22 mouse cellular contexts compared by ENCODE assay signal in the genomic region with DNA sequence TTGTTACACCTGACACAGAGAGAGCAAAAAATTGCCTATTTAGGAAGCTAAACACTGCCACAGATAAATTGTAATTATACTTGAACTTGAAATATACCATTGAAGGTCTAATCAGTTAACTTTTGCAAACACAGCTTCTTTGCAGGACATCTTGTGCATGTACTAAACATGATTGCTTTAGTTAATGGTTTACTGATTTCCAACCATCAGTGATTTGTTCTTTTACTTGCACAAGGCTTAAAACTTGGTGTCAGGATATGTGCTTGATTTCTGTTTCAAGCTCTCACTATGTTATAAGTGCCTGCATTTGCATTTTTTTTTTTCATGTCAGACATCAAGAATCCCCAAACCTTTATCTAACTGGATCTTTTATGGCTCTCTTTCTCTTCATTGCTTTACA.
DNase-seq lines count a peak whose midpoint lies in the region; ATAC-seq and TF ChIP-seq lines count a peak whose summit lies in the region.
"Had no signal": no experiment of that assay in that cellular context is flagged by ENCODE, and none has a peak within 500 bp of the region (broad histone marks: within the 10 kb centered on the region; RNA-seq: fewer than 3 reads in every experiment).

No protein-coding gene starts in this region.

- TF ChIP-seq CTCF in intestine, postnatal 0 days (IDR thresholded peaks at IDR 0.05; ENCODE audit: low read depth) = no peak

- H3K27ac ChIP-seq in kidney, embryonic 14.5 days (ENCODE audit: low read depth, low read length) = no peak overlapping the region
- H3K27ac ChIP-seq in intestine, embryonic 15.5 days = no peak overlapping the region
- H3K27ac ChIP-seq in intestine, embryonic 16.5 days (ENCODE audit: low read length) = no peak overlapping the region
- H3K27ac ChIP-seq in intestine, postnatal 0 days (ENCODE audit: low read depth, low read length) = no peak overlapping the region
- no peak overlapping the region for H3K27ac ChIP-seq in forebrain, embryonic 14.5 days (ENCODE audit: low read depth, low read length)
- no peak overlapping the region for H3K27ac ChIP-seq in hindbrain, embryonic 12.5 days

- H3K4me1 ChIP-seq in kidney, embryonic 14.5 days (ENCODE audit: control insufficient read depth, insufficient read depth, low read length) = no peaks in the 10 kb centered on the region
- H3K4me1 ChIP-seq in intestine, embryonic 15.5 days (replicated peaks) = no peaks in the 10 kb centered on the region
- no peaks in the 10 kb centered on the region for H3K4me1 ChIP-seq in intestine, embryonic 16.5 days (ENCODE audit: control insufficient read depth, insufficient read depth, low read length)
- no peaks in the 10 kb centered on the region for H3K4me1 ChIP-seq in intestine, postnatal 0 days (replicated peaks; ENCODE audit: control insufficient read depth, insufficient read depth, low read length)
- no peaks in the 10 kb centered on the region for H3K4me1 ChIP-seq in forebrain, embryonic 14.5 days (ENCODE audit: control insufficient read depth, insufficient read depth, low read length)
- H3K4me1 ChIP-seq in hindbrain, embryonic 12.5 days = no peaks in the 10 kb centered on the region

- ATAC-seq in kidney, embryonic 14.5 days (ENCODE audit: low FRiP score, low TSS enrichment) = no peak
- peak; percentile 59; the same call in 1 of the 2 replicates for ATAC-seq in intestine, embryonic 15.5 days
- ATAC-seq in intestine, embryonic 16.5 days = peak; percentile 69
- ATAC-seq in intestine, postnatal 0 days = peak; percentile 43; the same call in 1 of the 2 replicates
- ATAC-seq in forebrain, embryonic 14.5 days = no peak
- ATAC-seq in hindbrain, embryonic 12.5 days (ENCODE audit: low FRiP score) = no peak
- ATAC-seq: activated CD4-positive, CD25-positive, alpha-beta regulatory T cell, adult 4 months; CD4-positive, CD25-positive, alpha-beta regulatory T cell, adult 4 months; Patski had no signal

- H3K4me2 ChIP-seq in kidney, embryonic 14.5 days (replicated peaks; ENCODE audit: low read depth, low read length) = no peak overlapping the region
- H3K4me2 ChIP-seq in intestine, embryonic 15.5 days (replicated peaks) = no peak overlapping the region
- H3K4me2 ChIP-seq in intestine, embryonic 16.5 days (ENCODE audit: low read depth, low read length) = no peak overlapping the region
- no peak overlapping the region for H3K4me2 ChIP-seq in intestine, postnatal 0 days (replicated peaks; ENCODE audit: low read depth)
- no peak overlapping the region for H3K4me2 ChIP-seq in forebrain, embryonic 14.5 days (ENCODE audit: low read length)
- H3K4me2 ChIP-seq in hindbrain, embryonic 12.5 days (replicated peaks) = no peak overlapping the region

- peak; percentile 2 for DNase-seq in kidney, adult 9 months
- DNase-seq in forebrain, embryonic 14.5 days (ENCODE audit: low spot score) = no peak
- DNase-seq in yolk sac, embryonic 10.5 days (ENCODE audit: low spot score) = no peak
- DNase-seq: adrenal gland, adult 2 months; adrenal gland, adult 8-10 months; adrenal gland, postnatal 10 days; adrenal gland, postnatal 14 days; adrenal gland, postnatal 25 days; adrenal gland, postnatal 36 days; B cell, adult 2 months; cerebellum, adult 11 months; cerebellum, adult 11-12 months had no signal

- no peak overlapping the region for H3K4me3 ChIP-seq in kidney, embryonic 14.5 days (ENCODE audit: low read length)
- H3K4me3 ChIP-seq in intestine, embryonic 15.5 days (replicated peaks) = no peak overlapping the region
- no peak overlapping the region for H3K4me3 ChIP-seq in intestine, embryonic 16.5 days (ENCODE audit: low read length)
- no peak overlapping the region for H3K4me3 ChIP-seq in intestine, postnatal 0 days (ENCODE audit: low read depth, low read length)
- H3K4me3 ChIP-seq in forebrain, embryonic 14.5 days (ENCODE audit: low read depth, low read length) = no peak overlapping the region
- no peak overlapping the region for H3K4me3 ChIP-seq in hindbrain, embryonic 12.5 days

- no peaks in the 10 kb centered on the region for H3K27me3 ChIP-seq in kidney, embryonic 14.5 days (ENCODE audit: control insufficient read depth, insufficient read depth, low read length)
- no peaks in the 10 kb centered on the region for H3K27me3 ChIP-seq in intestine, embryonic 15.5 days (replicated peaks)
- no peaks in the 10 kb centered on the region for H3K27me3 ChIP-seq in intestine, embryonic 16.5 days (replicated peaks; ENCODE audit: control insufficient read depth, insufficient read depth, low read length)
- H3K27me3 ChIP-seq in intestine, postnatal 0 days (replicated peaks; ENCODE audit: control insufficient read depth, insufficient read depth, low read length) = no peaks in the 10 kb centered on the region
- H3K27me3 ChIP-seq in forebrain, embryonic 14.5 days (replicated peaks; ENCODE audit: control insufficient read depth, insufficient read depth, low read length) = no peaks in the 10 kb centered on the region
- H3K27me3 ChIP-seq in hindbrain, embryonic 12.5 days = no peaks in the 10 kb centered on the region
- H3K27me3 ChIP-seq: CH12.LX, Patski had no signal

- H3K36me3 ChIP-seq in kidney, embryonic 14.5 days (ENCODE audit: control insufficient read depth, insufficient read depth, low read length) = no peaks in the 10 kb centered on the region
- H3K36me3 ChIP-seq in intestine, embryonic 15.5 days = no peaks in the 10 kb centered on the region
- H3K36me3 ChIP-seq in intestine, embryonic 16.5 days (ENCODE audit: control insufficient read depth, insufficient read depth, low read length) = no peaks in the 10 kb centered on the region
- no peaks in the 10 kb centered on the region for H3K36me3 ChIP-seq in intestine, postnatal 0 days (ENCODE audit: control insufficient read depth, insufficient read depth)
- no peaks in the 10 kb centered on the region for H3K36me3 ChIP-seq in forebrain, embryonic 14.5 days (ENCODE audit: control insufficient read depth, insufficient read depth, low read length)
- no peaks in the 10 kb centered on the region for H3K36me3 ChIP-seq in hindbrain, embryonic 12.5 days
- H3K36me3 ChIP-seq: G1E had no signal

- H3K9me3 ChIP-seq in kidney, embryonic 14.5 days (ENCODE audit: control insufficient read depth, low read length) = no peaks in the 10 kb centered on the region
- H3K9me3 ChIP-seq in intestine, embryonic 15.5 days = no peaks in the 10 kb centered on the region
- H3K9me3 ChIP-seq in intestine, embryonic 16.5 days (ENCODE audit: control insufficient read depth, low read length) = no peaks in the 10 kb centered on the region
- no peaks in the 10 kb centered on the region for H3K9me3 ChIP-seq in intestine, postnatal 0 days (ENCODE audit: control insufficient read depth)
- no peaks in the 10 kb centered on the region for H3K9me3 ChIP-seq in forebrain, embryonic 14.5 days (replicated peaks; ENCODE audit: control insufficient read depth, low read length)
- no peaks in the 10 kb centered on the region for H3K9me3 ChIP-seq in hindbrain, embryonic 12.5 days (replicated peaks)
- H3K9me3 ChIP-seq: G1E had no signal

- no peak overlapping the region for H3K9ac ChIP-seq in kidney, embryonic 14.5 days (ENCODE audit: low read depth, low read length)
- no peak overlapping the region for H3K9ac ChIP-seq in intestine, embryonic 15.5 days
- no peak overlapping the region for H3K9ac ChIP-seq in intestine, embryonic 16.5 days (ENCODE audit: low read depth, low read length)
- no peak overlapping the region for H3K9ac ChIP-seq in intestine, postnatal 0 days (ENCODE audit: low read depth, low read length)
- no peak overlapping the region for H3K9ac ChIP-seq in forebrain, embryonic 14.5 days (ENCODE audit: low read length)
- no peak overlapping the region for H3K9ac ChIP-seq in hindbrain, embryonic 12.5 days

Comparison
In these comparisons a context has a peak if more than half of its experiments do, and no peak if none do; other contexts are left out.
1. ATAC-seq: peak in intestine, embryonic 15.5 days (single experiment), intestine, embryonic 16.5 days (single experiment) and intestine, postnatal 0 days (single experiment); none in kidney, embryonic 14.5 days (single experiment), forebrain, embryonic 14.5 days (single experiment) and hindbrain, embryonic 12.5 days (single experiment).